Mouse (Mus musculus): ENCODE measurements around the gene Gstm2. TPM values are rescaled to one million over a fixed set of nuclear protein-coding genes. Genes with fewer than 3 reads are reported as not detected.

Gstm2 gene
- total and polyA plus RNA-seq, 3 experiments: 0.13 to 0.53 TPM; not detected in 1

DNA sequence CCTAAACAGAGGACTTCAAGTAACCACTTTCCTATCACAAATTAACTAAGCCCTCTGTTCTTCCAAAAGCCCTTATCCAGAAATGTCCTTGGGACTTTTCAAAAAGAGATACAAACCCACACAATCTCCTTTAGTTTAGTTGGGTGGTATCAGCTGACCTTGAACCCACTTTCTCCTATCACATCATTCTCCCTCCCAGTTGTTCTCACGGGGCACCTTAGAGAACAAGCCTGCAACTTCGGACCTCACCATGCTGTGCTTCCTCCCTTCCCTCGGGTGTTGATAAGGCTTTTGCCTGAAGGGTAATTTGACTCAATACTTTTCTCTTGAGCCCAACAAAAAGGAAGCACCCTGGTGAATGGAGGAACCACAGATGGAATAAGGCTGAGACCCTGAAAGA lies 50.4 kb downstream of the Gstm2 start:
- in situ Hi-C loops (cut with MboI; ENCODE audit: low pct_ligation_motif_present, low pct_unique_long_range_greater_than_20kb, low sequenced_read_pairs): loop anchor here (5.0 to 10.0 kb wide), 2 partner anchors 81 to 209 kb away; partner anchors contain the start of genes Gnai3 and Gstm1

GRCm38 (mm10) chr3:107935268-107935667 lies 51.0 kb downstream of the Gstm2 start:
- Histone ChIP-seq H3K9me3 (replicated peaks; ENCODE audit: low read length) (no peaks in the 10 kb centered on the region), H3K9ac (ENCODE audit: insufficient read depth, low read depth) (no peak overlapping the region), H3K27ac (ENCODE audit: insufficient read depth, low read depth) (no peak overlapping the region), H3K27me3 (replicated peaks) (peaks cover 2% of the 10 kb centered on the region), H3K36me3 (replicated peaks in 1 of 2; ENCODE audit: control insufficient read depth in 1 of 2, insufficient read depth in 1 of 2, low read length in 1 of 2) (no peaks in the 10 kb centered on the region), H3K4me3 (replicated peaks in 1 of 3; ENCODE audit: low read depth in 2 of 3, low read length in 2 of 3, poor library complexity in 1 of 3) (no peak overlapping the region), H3K79me2 (replicated peaks; ENCODE audit: control insufficient read depth, extremely low read depth, insufficient read depth, poor library complexity, severe bottlenecking) (no peaks in the 10 kb centered on the region), H3K4me1 (ENCODE audit: control insufficient read depth in 1 of 2, insufficient read depth in 2 of 2) (peaks cover 5 to 8% of the 10 kb centered on the region in 2 experiments; a peak in 2 of 4 replicates), H3K4me2 (ENCODE audit: insufficient read depth, low read depth, poor library complexity, severe bottlenecking) (no peak overlapping the region)
- in situ Hi-C loops (cut with MboI; ENCODE audit: low pct_ligation_motif_present, low pct_unique_long_range_greater_than_20kb, low sequenced_read_pairs): loop anchor here (5.0 to 10.0 kb wide), 2 partner anchors 82 to 210 kb away; partner anchors contain the start of genes Gnai3 and Gstm1
- dilution Hi-C loops (cut with MboI; ENCODE audit: extremely low pct_ligation_motif_present, extremely low pct_unique_long_range_greater_than_20kb, low sequenced_read_pairs): no loop called here
- DNase-seq (ENCODE audit: extremely low read depth): no peak
- no peak for TF ChIP-seq JUN (IDR thresholded peaks at IDR 0.05; ENCODE audit: insufficient read depth, low read depth, low read length)

More for the DNA sequence above, 50.4 kb downstream of the Gstm2 start:
- no peak overlapping the region for H3K4me2 ChIP-seq (ENCODE audit: insufficient read depth, low read depth, poor library complexity, severe bottlenecking)
- dilution Hi-C loops (cut with MboI; ENCODE audit: extremely low pct_ligation_motif_present, extremely low pct_unique_long_range_greater_than_20kb, low sequenced_read_pairs): no loop called here
- no peak overlapping the region for H3K4me3 ChIP-seq (replicated peaks in 1 of 3; ENCODE audit: low read depth in 2 of 3, low read length in 2 of 3, poor library complexity in 1 of 3)
- peaks cover 2% of the 10 kb centered on the region for H3K27me3 ChIP-seq (replicated peaks)
- H3K9ac ChIP-seq (ENCODE audit: insufficient read depth, low read depth): no peak overlapping the region
- H3K4me1 ChIP-seq (ENCODE audit: control insufficient read depth in 1 of 2, insufficient read depth in 2 of 2): peaks cover 5 to 8% of the 10 kb centered on the region in 2 experiments; a peak in 2 of 4 replicates
- no peak overlapping the region for H3K27ac ChIP-seq (ENCODE audit: insufficient read depth, low read depth)
- H3K9me3 ChIP-seq (replicated peaks; ENCODE audit: low read length): no peaks in the 10 kb centered on the region
- no peak for DNase-seq (ENCODE audit: extremely low read depth)
- TF ChIP-seq HCFC1 (IDR thresholded peaks at IDR 0.05; ENCODE audit: low read depth, low read length): no peak
- TF ChIP-seq NELFE (IDR thresholded peaks at IDR 0.05; ENCODE audit: low read depth, low read length): no peak
- TF ChIP-seq ZC3H11A (IDR thresholded peaks at IDR 0.05; ENCODE audit: low read depth, low read length): no peak
- no peak for TF ChIP-seq GABPA (IDR thresholded peaks at IDR 0.05; ENCODE audit: insufficient replicate concordance, low read depth, low read length)
- TF ChIP-seq TCF12 (IDR thresholded peaks at IDR 0.05; ENCODE audit: low read depth, low read length): no peak
- no peak for TF ChIP-seq ZKSCAN1 (IDR thresholded peaks at IDR 0.05; ENCODE audit: borderline replicate concordance, low read depth, low read length)
- TF ChIP-seq JUN (IDR thresholded peaks at IDR 0.05; ENCODE audit: insufficient read depth, low read depth, low read length): no peak
- no peak for TF ChIP-seq POLR2A (IDR thresholded peaks at IDR 0.05; ENCODE audit: low read depth, low read length)
- TF ChIP-seq CHD2 (IDR thresholded peaks at IDR 0.05; ENCODE audit: low read length): no peak
- no peak for TF ChIP-seq EP300 (IDR thresholded peaks at IDR 0.05; ENCODE audit: low read length)
- H3K36me3 ChIP-seq (replicated peaks in 1 of 2; ENCODE audit: control insufficient read depth in 1 of 2, insufficient read depth in 1 of 2, low read length in 1 of 2): no peaks in the 10 kb centered on the region
- H3K79me2 ChIP-seq (replicated peaks; ENCODE audit: control insufficient read depth, extremely low read depth, insufficient read depth, poor library complexity, severe bottlenecking): no peaks in the 10 kb centered on the region

GRCm38 (mm10) chr3:107932128-107932527 lies 54.1 kb downstream of the Gstm2 start:
- no peaks in the 10 kb centered on the region for H3K9me3 ChIP-seq (replicated peaks; ENCODE audit: low read length)
- dilution Hi-C loops (cut with MboI; ENCODE audit: extremely low pct_ligation_motif_present, extremely low pct_unique_long_range_greater_than_20kb, low sequenced_read_pairs): no loop called here
- peaks cover 2% of the 10 kb centered on the region for H3K27me3 ChIP-seq (replicated peaks)
- H3K36me3 ChIP-seq (replicated peaks in 1 of 2; ENCODE audit: control insufficient read depth in 1 of 2, insufficient read depth in 1 of 2, low read length in 1 of 2): no peaks in the 10 kb centered on the region
- in situ Hi-C loops (cut with MboI; ENCODE audit: low pct_ligation_motif_present, low pct_unique_long_range_greater_than_20kb, low sequenced_read_pairs): loop anchor here (10.0 kb wide), 1 partner anchor 213 kb away; the partner anchor contains the start of gene Gnai3
- no peak overlapping the region for H3K4me2 ChIP-seq (ENCODE audit: insufficient read depth, low read depth, poor library complexity, severe bottlenecking)
- no peaks in the 10 kb centered on the region for H3K4me1 ChIP-seq (ENCODE audit: control insufficient read depth in 1 of 2, insufficient read depth in 2 of 2)
- no peaks in the 10 kb centered on the region for H3K79me2 ChIP-seq (replicated peaks; ENCODE audit: control insufficient read depth, extremely low read depth, insufficient read depth, poor library complexity, severe bottlenecking)
- no peak for DNase-seq (ENCODE audit: extremely low read depth)
- TF ChIP-seq PAX5 (IDR thresholded peaks at IDR 0.05; ENCODE audit: low read length) (no peak), TCF12 (IDR thresholded peaks at IDR 0.05; ENCODE audit: low read depth, low read length) (no peak)
- no peak overlapping the region for H3K27ac ChIP-seq (ENCODE audit: insufficient read depth, low read depth)
- H3K4me3 ChIP-seq (replicated peaks in 1 of 3; ENCODE audit: low read depth in 2 of 3, low read length in 2 of 3, poor library complexity in 1 of 3): no peak overlapping the region
- no peak overlapping the region for H3K9ac ChIP-seq (ENCODE audit: insufficient read depth, low read depth)

Other genes with a start within 250 kb of the Gstm2 start
- 2.5 and 3.4 TPM in 2 replicates for gene Csf1, start 226.0 kb downstream of the Gstm2 start, total RNA-seq (2012; rRNA removed)
- gene Csf1, start 226.0 kb downstream of the Gstm2 start, total RNA-seq (2014; rRNA removed): 2.9 and 3.4 TPM in 2 replicates
- gene Csf1, start 226.0 kb downstream of the Gstm2 start, polyA plus RNA-seq (2012; ENCODE audit: insufficient read length, low read depth): 15.0 and 17.4 TPM in 2 replicates
- not detected in 2 replicates for gene Eps8l3, start 109.2 kb downstream of the Gstm2 start, total RNA-seq (2012; rRNA removed)
- not detected in 2 replicates for gene Eps8l3, start 109.2 kb downstream of the Gstm2 start, total RNA-seq (2014; rRNA removed)
- not detected in 2 replicates for gene Eps8l3, start 109.2 kb downstream of the Gstm2 start, polyA plus RNA-seq (2012; ENCODE audit: insufficient read length, low read depth)
- gene Gstm5, start 90.6 kb downstream of the Gstm2 start, total RNA-seq (2012; rRNA removed): 3.3 and 4.9 TPM in 2 replicates
- 2.2 and 4.2 TPM in 2 replicates for gene Gstm5, start 90.6 kb downstream of the Gstm2 start, total RNA-seq (2014; rRNA removed)
- gene Gstm5, start 90.6 kb downstream of the Gstm2 start, polyA plus RNA-seq (2012; ENCODE audit: insufficient read length, low read depth): 4.2 and 5.2 TPM in 2 replicates
- gene Gstm7, start 54.6 kb downstream of the Gstm2 start, total RNA-seq (2012; rRNA removed): not detected in 2 replicates
- not detected in 2 replicates for gene Gstm7, start 54.6 kb downstream of the Gstm2 start, total RNA-seq (2014; rRNA removed)
- not detected in 2 replicates for gene Gstm7, start 54.6 kb downstream of the Gstm2 start, polyA plus RNA-seq (2012; ENCODE audit: insufficient read length, low read depth)
- gene Gstm6, start 42.7 kb downstream of the Gstm2 start, total RNA-seq (2012; rRNA removed): 0.17 TPM in 1 of 2 replicates, not detected in the other
- 0.35 TPM in 1 of 2 replicates, not detected in the other for gene Gstm6, start 42.7 kb downstream of the Gstm2 start, total RNA-seq (2014; rRNA removed)
- gene Gstm6, start 42.7 kb downstream of the Gstm2 start, polyA plus RNA-seq (2012; ENCODE audit: insufficient read length, low read depth): 0.44 TPM in 1 of 2 replicates, not detected in the other
- gene Gstm3, start 17.2 kb downstream of the Gstm2 start, total RNA-seq (2012; rRNA removed): not detected in 2 replicates
- not detected in 2 replicates for gene Gstm3, start 17.2 kb downstream of the Gstm2 start, total RNA-seq (2014; rRNA removed)
- gene Gstm3, start 17.2 kb downstream of the Gstm2 start, polyA plus RNA-seq (2012; ENCODE audit: insufficient read length, low read depth): not detected in 2 replicates
- 0.25 TPM in 1 of 2 replicates, not detected in the other for gene Gstm1, start 31.5 kb upstream of the Gstm2 start, total RNA-seq (2012; rRNA removed)
- gene Gstm1, start 31.5 kb upstream of the Gstm2 start, total RNA-seq (2014; rRNA removed): 0.24 and 0.35 TPM in 2 replicates
- 5.4 and 8.8 TPM in 2 replicates for gene Gstm1, start 31.5 kb upstream of the Gstm2 start, polyA plus RNA-seq (2012; ENCODE audit: insufficient read length, low read depth)
- 4.5 and 7.0 TPM in 2 replicates for gene Gstm4, start 58.4 kb upstream of the Gstm2 start, total RNA-seq (2012; rRNA removed)
- 2.0 and 2.9 TPM in 2 replicates for gene Gstm4, start 58.4 kb upstream of the Gstm2 start, total RNA-seq (2014; rRNA removed)
- 19.1 and 22.1 TPM in 2 replicates for gene Gstm4, start 58.4 kb upstream of the Gstm2 start, polyA plus RNA-seq (2012; ENCODE audit: insufficient read length, low read depth)
- gene Ampd2, start 100.2 kb upstream of the Gstm2 start, total RNA-seq (2012; rRNA removed): 55.8 and 60.5 TPM in 2 replicates
- 28.3 and 28.6 TPM in 2 replicates for gene Ampd2, start 100.2 kb upstream of the Gstm2 start, total RNA-seq (2014; rRNA removed)
- gene Ampd2, start 100.2 kb upstream of the Gstm2 start, polyA plus RNA-seq (2012; ENCODE audit: insufficient read length, low read depth): 82.5 and 85.9 TPM in 2 replicates
- gene Gnat2, start 106.3 kb upstream of the Gstm2 start, total RNA-seq (2012; rRNA removed): 15.5 and 17.5 TPM in 2 replicates
- 10.1 and 11.2 TPM in 2 replicates for gene Gnat2, start 106.3 kb upstream of the Gstm2 start, total RNA-seq (2014; rRNA removed)
- gene Gnat2, start 106.3 kb upstream of the Gstm2 start, polyA plus RNA-seq (2012; ENCODE audit: insufficient read length, low read depth): 13.3 and 14.8 TPM in 2 replicates
- gene Gnai3, start 159.7 kb upstream of the Gstm2 start, total RNA-seq (2012; rRNA removed): 54.1 and 59.8 TPM in 2 replicates
- 145 and 159 TPM in 2 replicates for gene Gnai3, start 159.7 kb upstream of the Gstm2 start, total RNA-seq (2014; rRNA removed)
- gene Gnai3, start 159.7 kb upstream of the Gstm2 start, polyA plus RNA-seq (2012; ENCODE audit: insufficient read length, low read depth): 78.7 and 82.4 TPM in 2 replicates
- gene Gpr61, start 168.4 kb upstream of the Gstm2 start, total RNA-seq (2012; rRNA removed): 0.04 TPM in 1 of 2 replicates, not detected in the other
- not detected in 2 replicates for gene Gpr61, start 168.4 kb upstream of the Gstm2 start, total RNA-seq (2014; rRNA removed)
- 0.27 and 0.33 TPM in 2 replicates for gene Gpr61, start 168.4 kb upstream of the Gstm2 start, polyA plus RNA-seq (2012; ENCODE audit: insufficient read length, low read depth)
- 0.59 and 0.76 TPM in 2 replicates for gene Amigo1, start 199.9 kb upstream of the Gstm2 start, total RNA-seq (2012; rRNA removed)
- 0.07 and 0.21 TPM in 2 replicates for gene Amigo1, start 199.9 kb upstream of the Gstm2 start, total RNA-seq (2014; rRNA removed)
- gene Amigo1, start 199.9 kb upstream of the Gstm2 start, polyA plus RNA-seq (2012; ENCODE audit: insufficient read length, low read depth): 0.12 TPM in 1 of 2 replicates, not detected in the other
- 2.4 and 2.6 TPM in 2 replicates for gene Cyb561d1, start 214.8 kb upstream of the Gstm2 start, total RNA-seq (2012; rRNA removed)
- 2.0 and 2.2 TPM in 2 replicates for gene Cyb561d1, start 214.8 kb upstream of the Gstm2 start, total RNA-seq (2014; rRNA removed)
- 4.0 and 4.1 TPM in 2 replicates for gene Cyb561d1, start 214.8 kb upstream of the Gstm2 start, polyA plus RNA-seq (2012; ENCODE audit: insufficient read length, low read depth)
- 4.2 and 4.5 TPM in 2 replicates for gene Atxn7l2, start 224.5 kb upstream of the Gstm2 start, total RNA-seq (2012; rRNA removed)
- 3.4 and 3.8 TPM in 2 replicates for gene Atxn7l2, start 224.5 kb upstream of the Gstm2 start, total RNA-seq (2014; rRNA removed)
- 10.7 and 13.3 TPM in 2 replicates for gene Atxn7l2, start 224.5 kb upstream of the Gstm2 start, polyA plus RNA-seq (2012; ENCODE audit: insufficient read length, low read depth)
- gene Sypl2, start 240.2 kb upstream of the Gstm2 start, total RNA-seq (2012; rRNA removed): not detected in 2 replicates
- gene Sypl2, start 240.2 kb upstream of the Gstm2 start, total RNA-seq (2014; rRNA removed): not detected in 2 replicates
- gene Sypl2, start 240.2 kb upstream of the Gstm2 start, polyA plus RNA-seq (2012; ENCODE audit: insufficient read length, low read depth): not detected in 2 replicates